Mouse (Mus musculus) hindbrain, embryonic 13.5 days (tissue): ENCODE results near the gene Cul7. TPM values are rescaled to one million over a fixed set of nuclear protein-coding genes. Genes with fewer than 3 reads are reported as not detected.

Experiments
- polyA plus RNA-seq: library from polyadenylated mRNA; unstranded; fragments of >200 nt; fragmentation: Nextera tagmentation; extraction: Ambion mirVana; gene quantifications from 2 replicates; pipeline ENCODE4 v1.2.1, GENCODE M21; 2015

Gene Cul7
- polyA plus RNA-seq, 1 experiment from 2014 or later = 40.0 TPM

Other genes starting within 250 kb of the Cul7 start
- 2.4 and 3.1 TPM in 2 replicates for gene Crip3, start 221.4 kb upstream of the Cul7 start, polyA plus RNA-seq
- not detected in 2 replicates for gene Slc22a7, start 211.9 kb upstream of the Cul7 start, polyA plus RNA-seq
- 4.6 and 4.7 TPM in 2 replicates for gene Ttbk1, start 162.7 kb upstream of the Cul7 start, polyA plus RNA-seq
- gene Dnph1, start 153.6 kb upstream of the Cul7 start, polyA plus RNA-seq = 20.4 and 21.8 TPM in 2 replicates
- gene Cul9, start 103.9 kb upstream of the Cul7 start, polyA plus RNA-seq = 17.1 and 21.6 TPM in 2 replicates
- 4.6 and 4.8 TPM in 2 replicates for gene Srf, start 94.2 kb upstream of the Cul7 start, polyA plus RNA-seq
- gene Ptk7, start 20.8 kb upstream of the Cul7 start, polyA plus RNA-seq = 39.9 and 40.7 TPM in 2 replicates
- 45.1 and 45.9 TPM in 2 replicates for gene Klc4, start 4.3 kb upstream of the Cul7 start, polyA plus RNA-seq
- gene Mrpl2, start 4.1 kb upstream of the Cul7 start, polyA plus RNA-seq = 73.5 and 75.6 TPM in 2 replicates
- gene Rrp36, start 24.0 kb downstream of the Cul7 start, polyA plus RNA-seq = 52.3 and 56.2 TPM in 2 replicates
- 257 and 261 TPM in 2 replicates for gene Mea1, start 28.5 kb downstream of the Cul7 start, polyA plus RNA-seq
- gene Klhdc3, start 30.6 kb downstream of the Cul7 start, polyA plus RNA-seq = 162 and 164 TPM in 2 replicates
- gene Ppp2r5d, start 54.8 kb downstream of the Cul7 start, polyA plus RNA-seq = 78.2 and 79.7 TPM in 2 replicates
- gene Pex6, start 61.1 kb downstream of the Cul7 start, polyA plus RNA-seq = 24.4 and 24.7 TPM in 2 replicates
- gene Gnmt, start 78.8 kb downstream of the Cul7 start, polyA plus RNA-seq = 0.90 and 1.5 TPM in 2 replicates
- gene Cnpy3, start 101.9 kb downstream of the Cul7 start, polyA plus RNA-seq = 66.1 and 67.1 TPM in 2 replicates
- gene Ptcra, start 113.4 kb downstream of the Cul7 start, polyA plus RNA-seq = 0.26 and 0.40 TPM in 2 replicates
- gene 2310039H08Rik, start 122.3 kb downstream of the Cul7 start, polyA plus RNA-seq = 49.4 and 58.4 TPM in 2 replicates
- gene Rpl7l1, start 132.3 kb downstream of the Cul7 start, polyA plus RNA-seq = 92.8 and 113 TPM in 2 replicates
- 5.9 and 7.8 TPM in 2 replicates for gene Bicral, start 208.1 kb downstream of the Cul7 start, polyA plus RNA-seq
- gene Tbcc, start 240.3 kb downstream of the Cul7 start, polyA plus RNA-seq = 58.7 and 63.7 TPM in 2 replicates